Mouse (Mus musculus) induced T-regulatory cell, adult 2 months (primary cell): Measurements from ENCODE around the gene Zfp212.

Experiments
- DNase-seq: peaks from one replicate; pipeline ENCODE4 v3.0.0-alpha.2; 2012; ENCODE audit warnings: low read depth

Zfp212 gene

GRCm38 (mm10) chr6:47920447-47921340 is at the start of gene Zfp212:
TSS of gene Zfp212 (plus strand) at chr6:47920476.
- DNase-seq: peak; percentile 93

GRCm38 (mm10) chr6:47872266-47872665 is 48.0 kb upstream of the Zfp212 start:
- DNase-seq: no peak

GRCm38 (mm10) chr6:47877058-47877457 is 43.2 kb upstream of the Zfp212 start, which contains the start of gene Zfp282:
TSS of gene Zfp282 (plus strand) at chr6:47877204.
- DNase-seq: no peak

- peak; percentile 82 for DNase-seq
These were observed 42.7 kb upstream of the Zfp212 start for GRCm38 (mm10) chr6:47877461-47878132.

GRCm38 (mm10) chr6:47878133-47878514 is 42.2 kb upstream of the Zfp212 start:
- DNase-seq: no peak

- DNase-seq: no peak
These were observed 41.7 kb upstream of the Zfp212 start for GRCm38 (mm10) chr6:47878593-47878992.

- DNase-seq: peak; percentile 21
These were observed 41.1 kb upstream of the Zfp212 start for GRCm38 (mm10) chr6:47879049-47879716.

- no peak for DNase-seq
These were observed 40.1 kb upstream of the Zfp212 start for GRCm38 (mm10) chr6:47880166-47880565.

GRCm38 (mm10) chr6:47888812-47889383 is 31.4 kb upstream of the Zfp212 start:
- no peak for DNase-seq

GRCm38 (mm10) chr6:47899416-47899815 is 20.9 kb upstream of the Zfp212 start:
- no peak for DNase-seq

GRCm38 (mm10) chr6:47903587-47903986 is 16.7 kb upstream of the Zfp212 start:
- no peak for DNase-seq

GRCm38 (mm10) chr6:47904361-47904760 is 15.9 kb upstream of the Zfp212 start:
- no peak for DNase-seq

- no peak for DNase-seq
These were observed 15.2 kb upstream of the Zfp212 start for GRCm38 (mm10) chr6:47904917-47905695.

GRCm38 (mm10) chr6:47906326-47906725 is 13.9 kb upstream of the Zfp212 start:
- DNase-seq: no peak

- no peak for DNase-seq
These were observed 11.3 kb upstream of the Zfp212 start for GRCm38 (mm10) chr6:47909007-47909406.

GRCm38 (mm10) chr6:47911650-47912049 is 8.6 kb upstream of the Zfp212 start:
- no peak for DNase-seq

- DNase-seq: no peak
These were observed 7.3 kb upstream of the Zfp212 start for GRCm38 (mm10) chr6:47912991-47913390.

GRCm38 (mm10) chr6:47917051-47917450 is 3.2 kb upstream of the Zfp212 start:
- no peak for DNase-seq

GRCm38 (mm10) chr6:47918768-47919274 is 1.5 kb upstream of the Zfp212 start:
- DNase-seq: no peak

GRCm38 (mm10) chr6:47919646-47920446 is 430 bp upstream of the Zfp212 start:
- no peak for DNase-seq
